Mouse (Mus musculus) CH12.LX (cell line): ENCODE results near the gene Adrb1. TPM values are rescaled to one million over a fixed set of nuclear protein-coding genes. Genes with fewer than 3 reads are reported as not detected.

Experiments used
- DNase-seq: peaks from one replicate; pipeline ENCODE4 v3.0.0-alpha.2; 2013; ENCODE audit errors: extremely low read depth
- H3K27ac ChIP-seq: 2 replicates; pipeline ENCODE4 v1.5.1; 2012; ENCODE audit warnings: low read depth, mild to moderate bottlenecking, control low read depth, moderate library complexity; ENCODE audit not compliant: insufficient read depth
- H3K27me3 ChIP-seq: replicated peaks from 2 replicates; pipeline ENCODE3; 2012; ENCODE audit warnings: inconsistent platforms
- H3K36me3 ChIP-seq, 2 experiments: replicated peaks in 1 of 2; 2 replicates each; pipeline versions ENCODE3 to v1.6.1; 2012; ENCODE audit warnings: inconsistent platforms in 1 of 2, low read length in 1 of 2, mild to moderate bottlenecking in 1 of 2, mixed read lengths in 1 of 2, moderate library complexity in 1 of 2; ENCODE audit not compliant: control insufficient read depth in 1 of 2, insufficient read depth in 1 of 2
- H3K4me1 ChIP-seq, 2 experiments: 2 replicates each; pipeline ENCODE4 v1.6.1; 2012; ENCODE audit warnings: inconsistent platforms in 1 of 2, moderate library complexity in 1 of 2; ENCODE audit not compliant: insufficient read depth in 2 of 2, control insufficient read depth in 1 of 2
- H3K4me2 ChIP-seq: 2 replicates; pipeline ENCODE4 v1.6.1; 2012; ENCODE audit warnings: low read depth, mild to moderate bottlenecking, control low read depth; ENCODE audit not compliant: poor library complexity, insufficient read depth, severe bottlenecking
- H3K4me3 ChIP-seq, 3 experiments: fragments of 150-350 bp in 1 of 3; sonication (generic) in 1 of 3; replicated peaks in 1 of 3; 2 replicates each; pipeline versions ENCODE3 to v1.5.1; 2011 to 2012; ENCODE audit warnings: low read depth in 2 of 3, low read length in 2 of 3, mild to moderate bottlenecking in 2 of 3, moderate library complexity in 2 of 3, control low read depth in 1 of 3, improper control_type of control experiment in 1 of 3, inconsistent platforms in 1 of 3, mixed read lengths in 1 of 3; ENCODE audit not compliant: poor library complexity in 1 of 3
- H3K79me2 ChIP-seq: replicated peaks from 2 replicates; pipeline ENCODE4 v1.6.1; 2012; ENCODE audit warnings: mild to moderate bottlenecking, moderate library complexity; ENCODE audit not compliant: control insufficient read depth, poor library complexity, insufficient read depth, severe bottlenecking; ENCODE audit errors: extremely low read depth
- H3K9ac ChIP-seq: 2 replicates; pipeline ENCODE4 v1.6.1; 2012; ENCODE audit warnings: low read depth, mild to moderate bottlenecking, control low read depth, moderate library complexity; ENCODE audit not compliant: insufficient read depth
- H3K9me3 ChIP-seq: replicated peaks from 2 replicates; pipeline ENCODE3; 2012; ENCODE audit warnings: low read length, inconsistent platforms, mixed read lengths
- CTCF ChIP-seq, 2 experiments: IDR thresholded peaks in 1 of 2; conservative IDR thresholded peaks in 1 of 2; 2 replicates each; pipeline ENCODE4 v1.5.1; 2011 to 2012; ENCODE audit warnings: low read depth in 2 of 2, low read length in 2 of 2, improper control_type of control experiment in 1 of 2, inconsistent platforms in 1 of 2, mild to moderate bottlenecking in 1 of 2, moderate library complexity in 1 of 2
- E2F4 ChIP-seq: IDR thresholded peaks from 2 replicates; pipeline ENCODE4 v1.6.1; 2011; ENCODE audit warnings: low read depth, low read length, improper control_type of control experiment; ENCODE audit not compliant: insufficient replicate concordance
- EP300 ChIP-seq: IDR thresholded peaks from 2 replicates; pipeline ENCODE4 v1.6.1; 2011; ENCODE audit warnings: low read length, improper control_type of control experiment
- HCFC1 ChIP-seq: IDR thresholded peaks from 2 replicates; pipeline ENCODE4 v1.6.1; 2012; ENCODE audit warnings: low read depth, mild to moderate bottlenecking, inconsistent platforms, low read length, improper control_type of control experiment
- IRF4 ChIP-seq: IDR thresholded peaks from 2 replicates; pipeline ENCODE4 v1.6.1; 2014; ENCODE audit warnings: low read depth, mild to moderate bottlenecking, inconsistent platforms, low read length, improper control_type of control experiment
- KAT2A ChIP-seq: IDR thresholded peaks from 2 replicates; pipeline ENCODE4 v1.6.1; 2012; ENCODE audit warnings: low read length, improper control_type of control experiment, inconsistent platforms; ENCODE audit not compliant: insufficient replicate concordance
- MAX ChIP-seq: IDR thresholded peaks from 2 replicates; pipeline ENCODE4 v1.6.1; 2011; ENCODE audit warnings: low read length, improper control_type of control experiment
- MAZ ChIP-seq: IDR thresholded peaks from 2 replicates; pipeline ENCODE4 v1.6.1; 2012; ENCODE audit warnings: low read depth, mild to moderate bottlenecking, inconsistent platforms, low read length, improper control_type of control experiment, moderate library complexity
- MEF2A ChIP-seq: IDR thresholded peaks from 2 replicates; pipeline ENCODE4 v1.6.1; 2014; ENCODE audit warnings: low read depth, mild to moderate bottlenecking, inconsistent platforms, low read length, improper control_type of control experiment, borderline replicate concordance
- MXI1 ChIP-seq: IDR thresholded peaks from 2 replicates; pipeline ENCODE4 v1.6.1; 2011; ENCODE audit warnings: mild to moderate bottlenecking, low read depth, low read length, improper control_type of control experiment
- NELFE ChIP-seq: IDR thresholded peaks from 2 replicates; pipeline ENCODE4 v1.6.1; 2011; ENCODE audit warnings: low read depth, low read length, improper control_type of control experiment
- POLR2AphosphoS2 ChIP-seq: IDR thresholded peaks from 2 replicates; pipeline ENCODE4 v1.6.1; 2011; ENCODE audit warnings: low read depth, low read length, improper control_type of control experiment
- RAD21 ChIP-seq: IDR thresholded peaks from 2 replicates; pipeline ENCODE4 v1.6.1; 2011; ENCODE audit warnings: low read depth, mild to moderate bottlenecking, low read length, improper control_type of control experiment, moderate library complexity
- ZKSCAN1 ChIP-seq: IDR thresholded peaks from 2 replicates; pipeline ENCODE4 v1.6.1; 2012; ENCODE audit warnings: low read depth, inconsistent platforms, low read length, improper control_type of control experiment, borderline replicate concordance
- dilution Hi-C: fragments of 300-500 bp; cut with MboI; formaldehyde crosslinking; loops from 2 replicates; pipeline ENCODE4 v1.14.3; 2020; ENCODE audit warnings: low sequenced_read_pairs; ENCODE audit not compliant: extremely low pct_unique_long_range_greater_than_20kb, extremely low pct_ligation_motif_present
- in situ Hi-C: fragments of 300-500 bp; cut with MboI; formaldehyde crosslinking; loops from 3 replicates; pipeline ENCODE4 v1.14.3; 2019; ENCODE audit warnings: low sequenced_read_pairs, low pct_ligation_motif_present, low pct_unique_long_range_greater_than_20kb, mixed read lengths
- polyA plus RNA-seq: library from polyadenylated mRNA; unstranded; fragments of >175 nt; gene quantifications from 2 replicates; pipeline ENCODE4 v1.2.1, GENCODE M21; 2012; ENCODE audit warnings: low read depth; ENCODE audit not compliant: insufficient read length
- total RNA-seq, 2 experiments: library from RNA; depleted of rRNA; stranded (reverse); fragments of 300-350 nt in 1 of 2; fragments of >200 nt in 1 of 2; gene quantifications; 2 replicates each; pipeline ENCODE4 v1.2.3; 2012 to 2014

Adrb1 gene
- total and polyA plus RNA-seq, 3 experiments: not detected

DNA sequence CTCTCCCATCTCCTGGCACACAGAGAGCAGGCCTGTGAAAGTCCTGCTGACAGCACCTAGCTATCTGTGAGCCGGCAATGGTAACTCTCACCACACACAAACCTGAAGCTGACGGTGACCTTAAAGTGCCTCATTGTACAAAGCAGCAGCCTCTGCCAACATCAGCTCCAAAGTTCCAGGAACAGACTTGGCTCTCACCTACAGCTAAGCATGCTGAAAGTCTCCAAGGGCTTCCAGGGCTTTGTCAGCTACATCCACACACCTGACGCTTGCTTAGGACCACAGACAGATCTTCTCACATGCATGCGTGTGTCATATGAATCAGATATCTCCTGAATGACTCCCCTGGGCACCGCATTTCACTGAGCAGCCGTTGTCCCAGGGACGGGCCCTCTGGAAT, 42.0 kb upstream of the Adrb1 start (continued):
- TF ChIP-seq MAX: no peak
- TF ChIP-seq MXI1: no peak

DNA sequence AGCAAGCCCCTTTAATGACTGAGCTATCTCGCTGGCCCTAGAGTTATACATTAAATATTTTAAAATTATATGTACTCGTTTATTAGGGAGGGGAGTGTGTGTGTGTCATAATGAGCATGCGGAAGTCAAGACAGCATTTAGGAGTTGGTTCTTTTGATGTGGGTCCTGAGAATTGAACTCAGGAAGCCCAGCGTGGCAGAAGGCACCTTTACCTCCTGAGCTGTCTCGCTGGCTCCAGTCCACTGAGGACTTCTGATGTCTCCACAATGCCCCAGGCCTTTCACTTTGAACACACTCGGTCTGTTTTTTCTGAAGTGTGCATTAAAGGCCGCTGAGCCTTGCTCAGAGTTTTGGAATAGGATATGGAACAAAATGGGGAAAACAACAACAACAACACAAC, 39.7 kb upstream of the Adrb1 start:
- Histone ChIP-seq H3K4me3 (no peak overlapping the region), H3K79me2 (no peaks in the 10 kb centered on the region), H3K27ac (no peak overlapping the region)
- in situ Hi-C loops: no loop called here
- TF ChIP-seq RAD21 (no peak), CTCF (conservative IDR thresholded peaks at IDR 0.05 in 1 of 2, IDR thresholded peaks at IDR 0.05 in 1 of 2; ENCODE audit: low read depth in 2 of 2, low read length in 2 of 2) (no peak), IRF4 (no peak), KAT2A (no peak), ZKSCAN1 (no peak), E2F4 (no peak), EP300 (no peak), NELFE (no peak), POLR2AphosphoS2 (no peak), MEF2A (no peak)
- TF ChIP-seq, all 38 proteins: peak for 0
- no peaks in the 10 kb centered on the region for H3K27me3 ChIP-seq
- H3K4me2 ChIP-seq: no peak overlapping the region
- H3K4me1 ChIP-seq: peaks cover 20 to 43% of the 10 kb centered on the region in 2 experiments
- DNase-seq: no peak
- no peak overlapping the region for H3K9ac ChIP-seq
- H3K36me3 ChIP-seq: no peaks in the 10 kb centered on the region
- dilution Hi-C loops: no loop called here
- no peaks in the 10 kb centered on the region for H3K9me3 ChIP-seq

DNA sequence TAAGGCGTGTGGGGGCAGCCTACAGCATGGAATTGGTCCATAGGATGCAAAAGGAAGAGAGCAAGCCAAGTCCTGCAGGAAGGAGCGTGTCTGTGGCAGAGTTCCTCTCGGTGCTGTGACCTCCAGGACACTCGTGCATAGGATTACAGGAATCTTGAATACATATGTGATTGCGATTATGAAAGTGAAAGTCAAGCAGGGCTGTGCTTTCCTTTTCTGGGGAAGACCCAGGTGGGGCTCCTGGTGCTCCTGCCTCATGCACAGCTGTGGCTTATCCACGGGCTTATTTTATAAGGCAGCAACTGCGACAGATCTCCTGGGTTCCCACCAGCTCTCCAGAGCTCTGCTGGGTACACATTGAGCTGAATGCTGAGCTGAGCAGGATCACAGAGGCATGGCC, 39.2 kb upstream of the Adrb1 start:
- H3K79me2 ChIP-seq: no peaks in the 10 kb centered on the region
- in situ Hi-C loops (no loop called here), dilution Hi-C loops (no loop called here)
- peaks cover 20 to 43% of the 10 kb centered on the region in 2 experiments for H3K4me1 ChIP-seq
- DNase-seq: no peak
- no peak overlapping the region for H3K4me3 ChIP-seq
- no peak overlapping the region for H3K27ac ChIP-seq
- peak overlapping the region; percentile 53; the same call in 1 of the 2 replicates for H3K4me2 ChIP-seq
- no peak for TF ChIP-seq HCFC1
- TF ChIP-seq MAZ: 0 out of 2 replicates have a peak, but pooled peaks have one; percentile 22
- H3K36me3 ChIP-seq: no peaks in the 10 kb centered on the region
- H3K27me3 ChIP-seq: no peaks in the 10 kb centered on the region
- no peaks in the 10 kb centered on the region for H3K9me3 ChIP-seq
- no peak overlapping the region for H3K9ac ChIP-seq
